Mouse (Mus musculus) left cerebral cortex, adult 2 months (tissue): Measurements from ENCODE around the gene Ube4b. TPM values are rescaled to one million over a fixed set of nuclear protein-coding genes. Genes with fewer than 3 reads are reported as not detected.
A peak's percentile ranks its signal among the peaks of the same experiment; 100 is the strongest.
"Not testable (repeated sequence)": the region's sequence is repeated elsewhere in the genome, so short reads cannot be mapped to it uniquely, and the experiment has no call there.

ENCODE experiments used
- DNase-seq, 2 experiments: peaks; one replicate each; pipeline ENCODE4 v3.0.0; 2021 to 2022; ENCODE audit warnings: low spot score in 2 of 2, mixed read lengths in 1 of 2; ENCODE audit errors: extremely low spot score in 1 of 2
- H3K27ac ChIP-seq: fragments of 200-600 bp; 2 replicates; pipeline ENCODE4 v1.8.1; 2022
- H3K4me3 ChIP-seq: fragments of 200-600 bp; 2 replicates; pipeline ENCODE4 v1.8.1; 2022
- CTCF ChIP-seq: fragments of 200-600 bp; IDR thresholded peaks from 2 replicates; pipeline ENCODE4 v1.8.1; 2022; ENCODE audit warnings: antibody characterized with exemption, mild to moderate bottlenecking, moderate library complexity
- intact Hi-C: fragments of 180-260 bp; cut with DNase I; formaldehyde crosslinking; loops from one replicate; pipeline ENCODE4 v1.15.1; 2025
- total RNA-seq, 2 experiments: library from RNA; stranded (reverse); gene quantifications; 2 replicates each; pipeline ENCODE4 v1.2.3; 2021

Gene Ube4b
- total RNA-seq, 2 experiments from 2014 or later = 110 TPM

DNA sequence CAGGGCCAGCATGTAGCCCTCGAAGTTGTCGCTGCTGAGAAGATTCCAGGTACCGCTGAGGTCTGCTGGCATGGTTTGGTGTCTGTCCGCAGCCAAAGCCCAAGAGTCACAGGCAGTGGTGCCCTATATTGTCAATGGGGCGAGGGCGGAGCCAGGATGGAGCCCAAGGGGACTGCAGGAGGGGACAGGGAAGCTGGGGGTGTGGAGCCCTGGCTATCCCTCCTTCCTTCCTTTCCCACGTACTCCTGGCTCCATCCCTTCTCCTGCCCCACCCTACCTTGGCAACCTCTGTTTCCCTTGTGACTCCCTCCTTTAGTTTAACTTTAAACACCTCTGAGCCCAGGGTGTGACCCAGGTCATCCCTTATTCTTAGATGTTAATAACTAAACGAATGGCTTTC, 28.3 kb upstream of the Ube4b start, which contains the start of gene Rbp7:
Gene Rbp7 (minus strand): TSS at position 100 of the 400 bp plus-strand sequence.
- no peak within 1 kb of the TSS for H3K27ac ChIP-seq

DNA sequence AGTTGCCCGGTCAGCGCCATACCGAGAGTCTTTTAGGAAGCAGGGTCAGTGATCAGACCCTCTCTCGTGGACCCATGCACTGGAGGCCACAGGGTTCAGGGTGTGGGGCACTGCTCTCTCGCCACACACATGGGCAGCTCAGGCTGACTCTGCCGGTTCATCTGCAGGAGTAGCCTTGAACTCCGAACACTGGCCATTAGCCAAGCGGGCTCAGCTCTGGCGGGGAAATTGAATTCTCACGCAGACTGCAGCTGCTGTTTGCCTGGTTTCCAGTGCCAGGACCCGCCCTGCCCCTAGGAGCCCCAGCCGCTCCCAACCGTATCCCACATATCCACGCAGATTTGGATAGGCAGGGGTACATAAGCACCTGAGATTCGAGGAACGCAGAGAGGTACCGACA, 27.7 kb upstream of the Ube4b start:
- TF ChIP-seq CTCF = no peak
- intact Hi-C loops = no loop called here
- no peak overlapping the region for H3K4me3 ChIP-seq
- no peak overlapping the region for H3K27ac ChIP-seq
- DNase-seq = no peak

More for the DNA sequence above, 28.3 kb upstream of the Ube4b start, which contains the start of gene Rbp7:
- no peak for DNase-seq
- H3K4me3 ChIP-seq = no peak within 1 kb of the TSS
- intact Hi-C loops = no loop called here
- TF ChIP-seq CTCF = no peak

DNA sequence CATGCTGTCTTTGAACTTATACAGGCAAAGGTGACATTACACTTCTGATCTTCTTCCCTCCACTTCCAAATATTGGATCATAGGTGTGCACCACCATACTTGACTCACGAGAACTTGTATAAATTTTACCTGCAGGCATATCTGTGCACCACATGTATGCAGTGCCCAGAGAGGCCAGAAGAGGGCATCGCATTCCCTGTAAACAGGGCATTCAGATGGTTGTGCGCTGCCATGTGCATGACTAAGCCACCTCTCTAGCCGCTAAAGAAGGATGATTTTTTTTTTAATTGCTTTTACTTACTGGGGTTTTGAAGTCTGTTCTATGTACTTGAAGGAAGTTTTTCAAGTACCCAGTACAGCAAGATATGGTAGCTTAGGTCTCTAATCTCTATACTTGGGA, 27.1 kb upstream of the Ube4b start:
- Histone ChIP-seq H3K4me3 (no peak overlapping the region), H3K27ac (no peak overlapping the region)
- intact Hi-C loops = no loop called here
- TF ChIP-seq CTCF = peak; percentile 42
- no peak for DNase-seq

DNA sequence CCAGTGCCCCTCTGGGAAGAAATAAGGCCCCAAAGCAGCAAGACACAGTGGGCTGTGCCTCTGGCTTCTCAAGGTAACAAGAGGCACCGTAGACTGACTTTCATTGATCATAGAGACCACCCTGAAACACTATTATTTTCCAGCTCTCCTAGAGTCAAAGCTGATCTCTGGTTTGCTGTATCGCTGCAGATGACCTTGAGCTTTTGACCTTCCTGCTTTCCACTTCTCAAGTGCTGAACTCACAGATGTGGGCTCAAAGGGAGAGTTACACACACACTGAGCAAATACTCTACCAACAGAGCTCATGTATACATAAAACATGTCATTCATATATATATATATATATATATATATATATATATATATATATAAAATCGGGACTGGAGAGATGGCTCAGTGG, 24.1 kb upstream of the Ube4b start:
- H3K4me3 ChIP-seq = no peak overlapping the region
- H3K27ac ChIP-seq = no peak overlapping the region
- DNase-seq = no peak
- intact Hi-C loops = no loop called here
- TF ChIP-seq CTCF = no peak

DNA sequence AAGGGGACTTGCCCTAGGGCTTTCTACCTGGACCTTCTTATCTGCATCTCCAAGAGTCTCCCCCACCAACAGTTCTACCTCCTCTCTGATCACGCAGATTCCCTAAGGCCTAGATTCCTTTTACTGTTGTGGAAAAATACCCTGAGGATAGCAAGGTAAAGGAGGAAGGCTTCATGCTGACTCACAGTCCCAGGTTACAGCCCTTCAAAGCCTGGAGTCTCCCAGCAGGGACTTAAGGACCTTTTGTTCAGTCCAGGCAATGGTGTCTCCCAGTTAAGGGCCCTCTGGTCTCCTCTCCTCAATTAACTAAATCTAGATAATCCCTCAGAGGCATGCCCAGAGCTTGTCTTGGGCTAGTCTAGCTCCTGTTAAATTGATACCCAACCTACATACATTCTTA, 19.8 kb upstream of the Ube4b start:
- H3K4me3 ChIP-seq = no peak overlapping the region
- no peak for TF ChIP-seq CTCF
- no peak overlapping the region for H3K27ac ChIP-seq
- intact Hi-C loops = loop anchor here (10.0 kb wide), 1 partner anchor 302 kb away; no protein-coding TSS in a partner anchor
- no peak for DNase-seq

DNA sequence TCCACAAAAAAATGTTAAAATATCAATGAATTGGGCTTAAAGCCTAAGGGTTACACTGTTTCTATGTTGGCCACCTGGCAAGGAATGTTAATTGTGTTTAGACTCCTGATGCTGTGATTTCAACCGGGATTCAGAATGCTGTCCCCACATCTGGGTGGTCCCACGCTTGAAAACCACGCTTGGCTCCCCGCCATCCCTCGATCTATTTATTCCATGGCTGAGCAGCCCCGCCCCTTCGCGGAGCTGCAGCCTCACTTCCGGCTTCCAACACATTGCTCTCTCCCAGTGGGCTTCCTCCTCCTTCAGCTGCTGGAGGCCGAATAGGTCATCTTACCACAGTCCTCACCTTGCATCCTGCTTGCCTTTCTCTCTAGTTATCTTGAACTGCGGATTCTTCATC, 19.3 kb upstream of the Ube4b start:
- no peak overlapping the region; the same call in 1 of the 2 replicates for H3K4me3 ChIP-seq
- peak; percentile 16 for DNase-seq
- no peak for TF ChIP-seq CTCF
- intact Hi-C loops = loop anchor here (2.0 to 10.0 kb wide), 2 partner anchors 19 to 301 kb away; partner anchors contain the start of gene Ube4b
- peak overlapping the region; percentile 80 for H3K27ac ChIP-seq

DNA sequence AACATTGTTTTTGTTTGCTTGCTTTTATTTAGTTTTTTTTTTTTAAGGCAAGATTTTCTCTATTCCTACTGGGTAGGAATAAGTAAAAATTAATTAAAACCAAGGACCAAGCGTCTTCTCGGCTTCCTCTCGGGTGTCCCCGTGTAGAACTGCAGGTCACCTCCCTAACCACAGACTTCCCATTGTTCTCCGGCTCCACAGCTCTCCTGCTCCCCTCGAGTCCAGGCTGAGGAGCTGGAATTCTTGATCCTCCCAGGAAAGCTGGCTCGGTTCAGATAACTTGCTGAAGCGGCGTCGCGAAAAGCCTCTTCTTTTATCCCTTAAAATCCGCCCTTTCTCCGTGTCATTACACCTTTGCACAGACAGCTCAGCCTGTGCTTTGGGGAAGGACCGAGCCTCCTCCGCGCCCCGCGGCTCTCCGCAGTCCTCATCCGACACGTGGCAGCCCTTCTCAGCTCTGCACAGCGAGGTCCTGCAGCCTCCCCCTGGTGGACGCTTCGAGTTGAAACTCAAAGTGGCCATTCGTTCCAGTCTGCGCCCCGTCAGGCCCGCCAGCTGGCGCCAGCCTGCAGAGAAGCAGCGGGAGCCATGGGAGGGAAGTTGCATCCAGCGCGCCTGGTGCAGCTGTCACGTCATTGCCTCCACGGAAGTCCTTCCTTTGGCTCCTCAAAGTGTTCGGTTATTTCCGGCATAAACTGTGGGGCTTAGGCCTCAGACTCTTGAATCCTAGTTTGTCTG, 18.6 kb upstream of the Ube4b start:
- peak; percentile 83 to 85 for DNase-seq
- peak; percentile 75 for TF ChIP-seq CTCF
- Histone ChIP-seq H3K27ac (peak overlapping the region; percentile 80), H3K4me3 (peak overlapping the region; percentile 43)
- intact Hi-C loops = loop anchor here (2.0 to 10.0 kb wide), 2 partner anchors 18 to 300 kb away; partner anchors contain the start of gene Ube4b

DNA sequence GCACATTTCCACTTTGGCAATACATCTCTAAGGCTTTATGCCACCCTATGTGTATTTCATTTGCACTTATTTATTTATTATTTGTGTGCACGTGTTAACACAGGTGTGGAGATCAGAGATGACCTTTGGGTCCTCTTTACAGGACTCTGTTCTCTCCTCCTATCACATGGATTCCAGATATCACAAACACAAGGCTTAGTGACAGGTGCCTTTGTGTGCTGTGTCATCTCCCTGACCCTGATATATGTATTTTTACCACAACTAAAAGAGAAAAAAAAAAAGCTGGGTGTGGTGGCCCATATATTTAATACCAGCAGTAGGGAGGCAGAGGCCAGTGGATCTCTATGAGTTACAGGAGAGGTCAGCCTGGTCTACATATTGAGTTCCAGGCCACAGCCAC, 17.9 kb upstream of the Ube4b start:
- intact Hi-C loops = loop anchor here (2.0 to 10.0 kb wide), 2 partner anchors 18 to 300 kb away; partner anchors contain the start of gene Ube4b
- DNase-seq = no peak
- Histone ChIP-seq H3K27ac (no peak overlapping the region), H3K4me3 (no peak overlapping the region)
- no peak for TF ChIP-seq CTCF

DNA sequence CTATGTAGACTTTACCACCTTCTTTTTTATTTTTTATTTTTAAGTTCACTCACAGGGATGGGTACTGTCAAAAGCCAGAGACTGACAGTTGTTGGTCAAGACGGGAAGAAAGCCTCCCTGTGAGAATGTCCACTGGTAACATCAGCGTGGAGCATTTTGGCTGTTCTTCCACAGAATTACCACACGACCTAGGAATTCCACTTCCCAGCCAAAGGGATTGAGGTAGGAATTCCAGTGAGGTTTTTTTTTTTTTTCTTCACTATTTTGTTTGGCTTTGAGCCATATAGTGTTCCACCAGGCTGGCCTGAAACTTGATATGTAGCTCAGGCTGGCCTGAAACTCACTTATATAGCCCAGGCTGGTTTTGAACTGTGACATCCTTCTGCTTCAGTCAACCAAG, 15.9 kb upstream of the Ube4b start:
- H3K4me3 ChIP-seq = no peak overlapping the region
- intact Hi-C loops = loop anchor here (10.0 kb wide), 1 partner anchor 298 kb away; no protein-coding TSS in a partner anchor
- DNase-seq = no peak

DNA sequence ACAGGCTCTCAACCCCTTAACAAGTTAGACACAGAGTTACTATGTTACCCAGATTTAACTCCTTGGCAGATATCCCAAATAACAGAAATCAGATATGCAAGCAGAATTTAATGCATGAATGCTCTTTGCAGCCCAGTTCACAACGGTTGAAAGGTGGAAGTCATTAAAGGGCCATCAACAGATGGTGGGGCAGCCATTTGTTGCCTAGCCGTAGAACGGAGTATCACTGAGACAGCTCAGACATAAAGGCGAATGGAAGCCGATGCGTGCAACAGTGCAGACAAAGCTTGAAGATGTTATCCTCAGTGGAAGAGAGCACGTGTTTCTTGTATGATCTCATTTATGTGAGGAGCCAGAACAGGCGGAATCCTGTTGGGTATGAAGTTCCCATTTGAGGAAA, 14.0 kb upstream of the Ube4b start:
- intact Hi-C loops = loop anchor here (1.0 to 10.0 kb wide), 2 partner anchors 9 to 296 kb away; no protein-coding TSS in a partner anchor
- no peak overlapping the region for H3K4me3 ChIP-seq
- no peak for TF ChIP-seq CTCF
- no peak overlapping the region for H3K27ac ChIP-seq
- no peak for DNase-seq

More for the DNA sequence above, 15.9 kb upstream of the Ube4b start:
- TF ChIP-seq CTCF = no peak
- H3K27ac ChIP-seq = no peak overlapping the region

DNA sequence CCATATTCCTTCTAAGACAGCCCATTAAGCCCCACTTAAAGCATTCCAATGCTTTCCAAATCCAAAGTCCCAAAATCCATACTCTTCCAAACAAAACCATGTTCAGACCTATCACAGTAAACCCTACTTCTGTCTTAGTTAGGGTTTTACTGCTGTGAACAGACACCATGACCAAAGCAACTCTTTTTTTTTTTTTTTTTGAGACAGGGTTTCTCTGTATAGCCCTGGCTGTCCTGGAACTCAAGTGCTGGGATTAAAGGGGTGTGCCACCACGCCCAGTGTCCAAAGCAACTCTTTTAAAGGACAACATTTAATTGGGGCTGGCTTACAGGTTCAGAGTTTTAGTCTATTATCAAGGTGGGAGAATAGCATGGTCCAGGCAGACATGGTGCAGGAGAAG, 5.3 kb upstream of the Ube4b start:
- not testable (repeated sequence) for H3K27ac ChIP-seq, H3K4me3 ChIP-seq, DNase-seq
- intact Hi-C loops = loop anchor here (1.0 kb wide), 1 partner anchor 8 kb away; no protein-coding TSS in a partner anchor

DNA sequence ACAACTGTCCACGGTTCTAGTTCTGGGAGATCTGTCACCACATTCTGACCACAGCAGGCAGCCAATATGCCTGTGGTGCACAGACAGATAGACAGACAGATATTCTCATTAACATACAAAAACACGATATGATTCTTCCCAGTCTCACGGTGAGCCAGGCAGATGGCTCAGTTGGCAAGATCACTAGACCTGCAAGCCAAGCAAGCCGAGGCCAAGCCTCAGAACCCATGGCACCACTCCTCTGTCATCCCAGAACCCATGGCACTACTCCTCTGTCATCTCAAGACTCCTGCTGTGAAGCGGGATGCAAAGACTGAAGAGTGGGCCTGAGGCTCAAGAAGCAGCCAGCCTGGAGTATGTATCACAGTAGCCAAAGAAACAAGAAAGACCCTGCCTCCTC, 3.0 kb upstream of the Ube4b start:
- no peak for TF ChIP-seq CTCF
- Histone ChIP-seq H3K4me3 (no peak overlapping the region), H3K27ac (no peak overlapping the region)
- intact Hi-C loops = no loop called here
- no peak for DNase-seq
